Mouse (Mus musculus) heart, postnatal 14 days (tissue): ENCODE measurements around the gene Slc50a1. TPM values are rescaled to one million over a fixed set of nuclear protein-coding genes. Genes with fewer than 3 reads are reported as not detected.
A peak's percentile ranks its signal among the peaks of the same experiment; 100 is the strongest.

Experiments used
- DNase-seq, 2 experiments: peaks; one replicate each; pipeline ENCODE4 v3.0.0; 2021 to 2022
- intact Hi-C: fragments of 180-260 bp; cut with DNase I; formaldehyde crosslinking; loops from one replicate; pipeline ENCODE4 v1.15.1; 2025
- total RNA-seq, 2 experiments: library from RNA; stranded (reverse); gene quantifications; 2 replicates each; pipeline ENCODE4 v1.2.3; 2021

The Slc50a1 gene
- total RNA-seq, 2 experiments from 2014 or later: 20.6 to 22.7 TPM

GRCm38 (mm10) chr3:89298908-89299307, 28.5 kb upstream of the Slc50a1 start:
- intact Hi-C loops: no loop called here
- DNase-seq: no peak

DNA sequence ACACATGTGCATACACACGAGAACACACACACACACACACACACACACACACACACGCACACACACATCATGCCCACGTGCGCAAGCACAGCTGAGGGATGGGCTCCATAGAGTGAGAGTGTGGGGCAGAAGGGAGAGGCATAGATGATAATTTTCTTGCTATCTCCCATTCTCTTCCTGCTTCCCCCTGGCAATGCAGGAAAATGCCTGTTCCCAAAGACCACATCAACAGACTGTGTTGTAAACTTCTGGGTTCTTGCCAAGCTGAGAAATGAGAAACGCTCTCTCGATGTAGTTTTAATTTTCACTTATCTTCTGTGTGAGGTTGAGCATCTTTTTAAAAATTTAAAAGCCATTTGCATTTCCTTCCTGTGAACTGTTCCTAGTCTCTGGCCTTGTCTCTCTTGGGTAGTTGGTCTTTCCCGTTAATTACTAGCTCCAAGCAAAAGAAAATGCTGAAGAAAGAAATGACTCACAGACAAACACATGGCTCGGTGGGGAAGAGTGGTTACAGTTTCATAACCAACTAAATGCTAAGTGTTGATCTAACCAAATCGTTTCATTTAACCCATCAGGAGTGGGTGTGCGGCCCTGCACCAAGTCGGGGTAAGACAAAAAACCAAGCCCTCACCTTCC, 26.5 kb upstream of the Slc50a1 start:
- intact Hi-C loops: no loop called here
- no peak for DNase-seq

DNA sequence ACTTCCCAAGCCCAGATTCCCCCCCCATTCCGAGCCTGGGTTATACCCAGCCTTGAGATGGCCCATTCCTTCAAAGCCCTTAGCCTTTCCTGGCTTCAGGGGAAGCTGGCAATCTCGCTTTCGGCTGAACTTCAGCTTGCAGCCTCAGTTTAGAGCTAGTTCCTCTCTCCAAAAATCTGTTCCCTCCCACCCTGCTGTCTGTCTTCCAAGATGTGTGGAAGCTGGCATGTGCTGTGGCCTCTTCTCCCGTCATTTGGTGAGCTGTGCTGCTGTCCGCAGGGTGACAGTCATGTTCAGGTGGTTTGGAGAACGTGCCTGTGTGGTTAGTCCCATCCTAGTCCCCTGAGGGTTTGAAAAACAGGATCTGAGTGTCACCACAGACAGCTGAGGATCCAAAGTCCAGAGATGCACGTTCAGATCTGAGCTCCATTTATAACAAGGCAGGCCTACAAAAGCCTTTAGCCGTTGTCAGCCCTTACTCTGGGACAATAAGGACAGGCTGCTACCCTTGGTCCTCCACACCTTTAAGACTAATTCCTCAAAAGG, 25.4 kb upstream of the Slc50a1 start:
- intact Hi-C loops: no loop called here
- no peak for DNase-seq

DNA sequence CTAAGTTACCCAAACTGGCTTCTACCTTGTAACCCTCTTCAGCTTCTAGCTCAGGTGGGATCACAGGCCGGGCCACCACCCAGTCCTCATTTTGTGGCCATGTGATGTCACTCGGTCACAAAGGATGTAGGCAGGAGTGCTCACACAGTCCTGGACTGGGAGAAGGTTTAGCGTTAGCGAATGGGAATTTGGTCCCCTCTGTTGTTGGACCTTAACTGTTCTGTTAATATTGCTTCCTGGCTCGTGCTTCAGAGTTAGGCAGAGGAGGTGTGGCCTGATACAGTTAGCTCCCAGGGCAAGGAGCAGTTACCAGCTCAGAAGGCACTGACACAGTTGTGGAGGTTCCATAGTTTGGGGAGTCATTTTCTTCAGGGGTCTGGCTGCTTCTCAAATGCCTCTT, 23.8 kb upstream of the Slc50a1 start:
- intact Hi-C loops: no loop called here
- no peak for DNase-seq

DNA sequence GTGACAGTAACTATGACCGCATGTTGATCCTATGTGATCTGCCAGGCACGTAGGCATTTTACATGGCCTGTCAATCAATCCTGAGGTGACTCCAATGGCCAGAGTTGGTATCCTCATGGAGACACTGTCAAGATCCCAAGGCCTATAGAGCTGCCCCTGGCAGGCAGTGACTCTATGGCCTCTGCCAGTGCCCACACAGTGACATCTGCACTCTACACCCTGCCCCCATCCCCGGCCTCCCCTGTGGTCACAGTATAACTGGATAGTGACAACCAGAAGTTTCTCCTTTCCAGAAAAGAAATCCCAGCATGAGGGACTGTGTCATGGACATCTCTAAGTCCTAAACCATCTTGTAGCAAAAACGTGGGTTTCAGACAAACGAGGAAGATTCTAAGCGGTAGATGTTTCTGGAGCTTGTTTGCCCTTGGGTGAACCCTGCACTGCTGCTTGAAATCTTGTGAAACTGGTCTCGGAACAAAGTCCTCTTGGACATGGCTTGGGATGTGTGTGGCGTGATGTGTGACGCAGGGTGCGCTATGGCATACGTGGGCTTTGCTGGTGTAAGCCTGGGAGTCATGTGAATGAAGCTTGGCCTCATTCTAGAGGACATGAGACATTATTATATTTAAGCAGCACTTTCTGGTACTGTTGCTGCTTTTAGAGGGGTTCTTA, 23.0 kb upstream of the Slc50a1 start:
- DNase-seq: no peak
- intact Hi-C loops: no loop called here

DNA sequence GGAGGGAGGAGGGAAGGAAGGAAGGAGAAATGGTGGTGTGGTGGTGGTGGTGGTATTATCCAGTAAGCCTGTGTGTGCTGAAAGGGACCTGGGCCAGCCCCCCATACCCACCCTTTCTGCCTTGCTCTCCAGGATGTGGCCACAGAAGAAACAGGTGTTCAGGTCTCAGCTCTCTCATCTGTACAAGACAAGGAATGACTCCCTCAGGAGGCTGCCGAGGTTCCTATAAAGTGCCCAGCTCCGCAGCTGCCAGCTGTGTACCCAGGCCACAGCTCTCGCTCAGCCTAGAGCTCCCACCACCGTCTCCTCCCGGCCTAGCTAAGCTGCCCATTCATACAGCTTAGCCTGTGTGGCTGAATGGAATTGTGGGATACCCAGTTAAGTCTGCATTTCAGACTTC, 21.9 kb upstream of the Slc50a1 start:
- intact Hi-C loops: no loop called here
- no peak for DNase-seq

DNA sequence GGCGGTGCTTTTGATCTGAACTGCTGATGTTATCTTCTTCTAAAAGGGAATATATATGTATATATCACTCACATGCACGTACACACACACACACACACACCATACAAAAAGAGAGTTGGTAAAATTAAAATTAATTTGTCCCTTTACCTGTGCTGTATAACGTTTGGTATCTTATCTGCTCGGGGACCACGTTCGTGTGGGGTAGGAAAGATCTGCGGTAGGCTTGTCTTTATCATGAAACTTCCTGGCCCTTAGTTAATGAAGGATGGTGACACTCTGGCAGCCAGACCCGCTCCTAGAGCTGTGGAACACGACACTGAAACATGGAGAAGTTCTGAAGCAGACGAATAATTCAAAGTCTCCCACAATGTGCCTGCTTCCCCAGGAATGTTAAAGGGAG, 21.5 kb upstream of the Slc50a1 start:
- intact Hi-C loops: no loop called here
- no peak for DNase-seq

- intact Hi-C loops: no loop called here
- peak in 1 of 2 experiments; percentile 33 for DNase-seq
These were observed 18.1 kb upstream of the Slc50a1 start for GRCm38 (mm10) chr3:89288503-89288928.

GRCm38 (mm10) chr3:89287286-89287685, 16.9 kb upstream of the Slc50a1 start:
- intact Hi-C loops: no loop called here
- DNase-seq: no peak

DNA sequence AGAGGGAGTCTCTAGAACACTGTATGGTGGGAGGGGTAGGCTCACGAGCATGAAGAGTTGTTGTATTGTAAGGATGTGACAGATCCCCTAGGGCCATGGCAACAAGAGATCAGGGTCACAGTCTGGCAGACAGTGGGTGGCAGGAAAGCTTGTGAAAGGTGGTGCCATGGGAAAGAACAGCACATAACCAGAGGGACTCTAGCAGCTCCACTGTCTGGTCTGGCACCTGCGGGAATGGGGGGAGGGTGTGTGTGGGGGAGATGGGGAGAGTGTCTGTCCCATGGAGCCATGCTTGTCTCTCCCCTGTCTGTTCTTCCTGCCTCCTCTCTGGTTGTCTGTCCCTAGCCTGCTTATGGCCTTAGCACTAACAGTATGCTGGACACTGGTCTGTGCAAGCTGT, 15.2 kb upstream of the Slc50a1 start:
- DNase-seq: no peak
- intact Hi-C loops: loop anchor here (2.0 kb wide), 1 partner anchor 23 kb away; no protein-coding TSS in a partner anchor

DNA sequence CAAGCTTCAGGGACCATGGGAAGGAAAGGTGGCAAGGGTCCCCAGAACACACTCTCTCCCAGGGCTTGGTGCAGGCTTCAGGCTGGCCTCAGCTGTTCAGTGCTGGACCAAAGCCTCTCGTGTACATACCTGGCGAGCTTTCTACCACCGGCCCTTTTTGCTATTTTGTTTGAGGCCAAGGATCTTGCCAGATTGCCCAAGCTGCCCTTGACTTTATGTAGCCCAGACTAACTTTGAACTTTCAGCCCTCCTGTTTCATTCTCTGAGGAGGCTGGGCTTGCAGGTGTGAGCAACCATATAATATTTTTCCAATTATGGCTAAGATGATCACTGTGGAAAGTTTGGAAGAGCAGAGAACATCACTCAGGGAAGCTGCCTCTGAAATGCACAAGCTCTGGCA, 13.9 kb upstream of the Slc50a1 start:
- intact Hi-C loops: loop anchor here (2.0 kb wide), 1 partner anchor 25 kb away; no protein-coding TSS in a partner anchor
- no peak for DNase-seq

DNA sequence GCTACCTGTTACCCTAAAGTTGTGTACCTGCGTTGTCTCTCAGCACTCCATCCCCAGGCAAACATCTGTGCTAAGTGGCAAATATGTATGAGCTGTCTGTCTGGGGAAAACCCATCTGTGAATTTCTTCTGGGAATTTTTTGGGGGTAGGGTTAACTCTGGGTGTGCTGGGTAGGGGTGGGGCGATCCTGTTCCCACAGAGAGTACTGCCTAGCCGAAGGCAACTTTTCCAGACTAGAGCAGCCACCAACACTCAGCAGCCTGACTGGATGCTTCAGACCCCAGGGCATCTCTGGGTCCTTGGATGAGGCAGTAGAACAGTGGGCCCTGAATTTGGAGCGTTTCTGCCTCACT, 11.9 kb upstream of the Slc50a1 start:
- intact Hi-C loops: loop anchor here (1.0 kb wide), 1 partner anchor 32 kb away; no protein-coding TSS in a partner anchor

DNA sequence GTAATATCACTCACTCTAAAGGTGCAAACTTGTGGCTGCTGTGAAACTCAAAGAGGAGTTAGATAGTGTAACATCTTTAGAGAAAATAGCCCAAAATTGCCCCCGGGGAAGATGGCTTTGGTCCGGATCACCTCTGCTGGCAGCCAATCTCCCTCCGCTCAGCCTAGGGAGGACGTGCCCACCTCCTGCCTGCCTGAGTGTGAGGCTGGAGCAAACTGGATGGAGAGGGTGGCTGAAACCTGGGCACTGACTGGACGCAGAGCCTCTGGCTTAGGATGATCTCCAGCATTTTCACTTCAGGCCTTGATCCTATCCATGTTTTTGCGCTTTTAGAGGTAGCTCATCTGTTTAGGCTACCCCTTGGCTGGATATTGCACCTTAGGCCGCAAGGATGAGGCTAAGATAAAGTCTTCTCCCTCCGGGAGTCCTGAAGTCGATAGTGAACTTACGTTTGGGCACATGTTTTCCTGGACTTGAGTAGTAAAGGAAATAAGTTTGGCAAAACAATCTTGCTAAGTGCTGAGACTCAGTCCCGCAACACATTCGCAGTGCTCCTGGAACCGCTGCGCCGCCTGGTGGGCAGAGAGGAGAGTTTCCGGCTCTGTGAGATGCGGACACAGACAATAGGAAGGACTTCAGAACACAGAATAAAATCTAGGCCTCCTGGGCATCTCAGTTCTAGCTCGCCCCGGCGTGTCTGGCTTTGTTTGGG, 11.4 kb upstream of the Slc50a1 start:
- peak; percentile 92 to 93 for DNase-seq
- intact Hi-C loops: loop anchor here (1.0 kb wide), 1 partner anchor 31 kb away; no protein-coding TSS in a partner anchor

More for the DNA sequence above, 11.9 kb upstream of the Slc50a1 start:
- DNase-seq: no peak

DNA sequence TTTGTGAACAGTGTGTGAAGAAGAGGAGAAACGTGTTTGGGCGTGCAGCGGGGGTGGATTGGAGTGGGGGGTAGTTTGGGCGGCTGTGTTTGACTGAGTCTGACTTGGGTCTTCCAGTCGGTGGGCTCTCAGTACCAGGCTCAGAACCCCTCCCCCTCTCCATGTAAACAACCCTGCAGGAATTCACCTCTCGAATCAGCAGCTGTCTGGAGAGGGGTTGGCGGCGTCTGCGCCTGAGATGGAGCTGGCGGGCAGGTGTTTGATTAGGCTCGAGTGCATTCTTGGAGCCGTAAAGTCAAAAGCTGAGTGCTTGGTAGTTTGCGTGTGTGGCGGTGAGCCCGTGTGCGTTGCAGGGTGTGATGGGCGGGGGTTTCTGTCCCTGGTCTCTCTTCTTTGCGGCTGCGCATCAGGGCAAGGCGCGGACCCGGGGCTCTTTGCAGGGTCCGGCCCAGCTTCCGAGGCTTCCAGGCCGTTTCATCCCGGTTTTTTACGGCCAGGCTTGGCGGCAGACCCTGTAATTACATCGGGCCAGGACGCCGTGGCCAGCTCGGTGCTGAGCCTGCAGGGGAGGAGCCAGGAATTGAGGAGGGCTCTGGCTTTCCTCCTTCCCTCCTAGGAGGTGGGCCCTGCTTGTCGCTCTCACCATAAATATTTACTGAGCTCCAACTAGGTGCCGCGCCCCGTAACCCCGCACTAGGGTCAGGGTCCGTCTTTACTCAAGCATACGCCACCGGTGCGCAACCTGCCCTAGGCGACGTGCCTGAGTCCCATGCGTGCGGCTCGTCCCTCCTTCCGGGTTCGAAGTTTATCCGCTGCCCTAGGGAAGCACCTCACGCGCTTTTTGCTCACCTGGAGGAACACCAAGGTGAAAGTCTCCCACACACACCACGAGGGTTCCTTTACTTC, 10.5 kb upstream of the Slc50a1 start, which contains the start of gene Efna1:
Efna1 (minus strand) TSS at position 537 of the 906 bp plus-strand sequence.
- intact Hi-C loops: no loop called here
- peak; percentile 71 to 73 for DNase-seq

GRCm38 (mm10) chr3:89280050-89280605, 9.8 kb upstream of the Slc50a1 start:
- intact Hi-C loops: no loop called here
- no peak for DNase-seq

DNA sequence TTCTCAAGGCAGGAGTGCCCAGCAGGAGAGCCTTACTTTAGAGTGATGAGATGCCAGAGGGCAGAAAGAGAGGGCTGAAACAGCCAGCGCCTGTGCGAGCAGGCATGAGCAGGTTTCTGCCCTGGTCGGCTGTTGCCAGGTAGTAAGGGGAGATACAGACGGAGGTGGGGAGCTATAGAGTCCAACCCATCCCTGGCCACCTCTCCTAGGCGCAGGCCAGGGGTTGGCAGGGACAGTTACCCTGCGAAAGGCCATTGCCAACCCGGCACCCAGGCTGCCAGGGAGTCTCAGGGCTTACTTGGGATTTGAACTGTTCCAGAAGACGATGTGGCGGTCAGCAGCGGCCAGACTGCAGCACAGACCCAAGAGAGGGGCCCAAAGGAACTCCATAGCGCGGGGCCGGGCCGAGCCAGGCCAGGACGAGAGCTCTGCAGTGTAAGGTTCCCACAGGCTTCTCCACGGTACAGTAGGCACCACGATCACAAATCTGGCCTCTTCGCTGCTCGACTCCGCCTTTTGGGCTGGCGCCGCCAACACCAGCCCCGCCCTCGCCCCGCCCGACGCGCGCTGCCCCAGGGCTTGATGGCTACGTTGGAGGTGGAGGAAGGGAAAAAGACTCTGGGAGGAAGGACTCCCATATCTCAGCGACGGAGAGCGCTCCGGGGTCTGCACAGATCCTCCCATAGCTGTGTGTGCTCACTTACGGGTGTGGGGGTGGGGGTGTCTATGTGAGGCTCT, 9.0 kb upstream of the Slc50a1 start:
- intact Hi-C loops: no loop called here
- DNase-seq: peak; percentile 89 to 90

- peak in 1 of 2 experiments; percentile 22 for DNase-seq
- intact Hi-C loops: no loop called here
These were observed 8.3 kb upstream of the Slc50a1 start for GRCm38 (mm10) chr3:89278643-89279042.

DNA sequence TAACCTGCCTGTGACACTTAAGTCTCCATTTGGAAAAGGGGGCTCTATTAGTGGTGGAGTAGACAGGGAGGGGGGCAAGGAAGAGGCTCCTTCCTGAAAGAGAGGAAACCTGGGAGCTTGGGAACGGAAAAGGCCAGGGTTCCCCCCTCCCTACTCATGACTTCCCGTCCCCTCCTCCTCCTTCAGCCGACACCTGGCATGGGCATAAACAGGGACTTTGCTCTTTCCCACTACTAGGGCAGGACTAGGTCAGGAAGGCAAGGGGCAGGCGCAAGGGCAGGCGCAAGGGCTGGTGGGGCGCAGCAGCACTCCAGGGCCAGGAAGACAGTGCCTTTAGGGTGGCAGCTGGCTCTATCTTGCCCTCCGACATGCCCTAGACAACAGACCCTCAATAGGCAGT, 7.7 kb upstream of the Slc50a1 start:
- peak; percentile 64 for DNase-seq
- intact Hi-C loops: no loop called here
